Mouse (Mus musculus) adrenal gland, adult 18-20 months (tissue): ENCODE data around the gene Nudt16l1. TPM values are rescaled to one million over a fixed set of nuclear protein-coding genes. Genes with fewer than 3 reads are reported as not detected.

ENCODE experiments used
- DNase-seq, 2 experiments: peaks; one replicate each; pipeline ENCODE4 v3.0.0; 2021 to 2022; ENCODE audit warnings: low spot score in 2 of 2
- total RNA-seq, 2 experiments: library from RNA; stranded (reverse); gene quantifications; 1 replicate in 1 of 2; 2 replicates in 1 of 2; pipeline ENCODE4 v1.2.3; 2021

Nudt16l1 gene
- total RNA-seq, 2 experiments from 2014 or later: 46.1 to 62.3 TPM

GRCm38 (mm10) chr16:4946155-4946554 is 7.6 kb downstream of the Nudt16l1 start:
- DNase-seq: no peak

- DNase-seq: no peak
Measured at GRCm38 (mm10) chr16:4947378-4947777, 8.8 kb downstream of the Nudt16l1 start.

- DNase-seq: no peak
Measured at GRCm38 (mm10) chr16:4956609-4957008, 18.0 kb downstream of the Nudt16l1 start.

GRCm38 (mm10) chr16:4957446-4957845 is 18.9 kb downstream of the Nudt16l1 start:
- DNase-seq: no peak

DNA sequence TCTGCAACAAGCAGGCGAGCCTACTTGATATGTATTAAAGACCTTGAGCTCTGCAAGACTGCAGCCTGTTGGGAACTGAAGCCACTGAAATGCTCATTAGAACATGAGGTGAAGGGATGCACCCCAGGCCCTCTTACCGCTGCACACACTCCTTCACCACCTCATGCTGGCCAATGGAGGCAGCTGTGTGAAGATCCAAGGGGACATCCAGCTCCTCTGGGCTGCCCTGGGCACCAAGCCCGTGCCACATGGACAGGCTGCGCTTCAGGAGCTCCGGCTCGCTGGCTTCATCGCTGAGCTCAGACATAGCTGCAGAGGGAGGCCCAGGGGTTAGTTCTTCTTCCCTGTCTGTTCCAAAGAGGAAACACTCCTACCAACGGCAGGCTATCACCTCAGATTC is 21.7 kb downstream of the Nudt16l1 start:
- DNase-seq: no peak

DNA sequence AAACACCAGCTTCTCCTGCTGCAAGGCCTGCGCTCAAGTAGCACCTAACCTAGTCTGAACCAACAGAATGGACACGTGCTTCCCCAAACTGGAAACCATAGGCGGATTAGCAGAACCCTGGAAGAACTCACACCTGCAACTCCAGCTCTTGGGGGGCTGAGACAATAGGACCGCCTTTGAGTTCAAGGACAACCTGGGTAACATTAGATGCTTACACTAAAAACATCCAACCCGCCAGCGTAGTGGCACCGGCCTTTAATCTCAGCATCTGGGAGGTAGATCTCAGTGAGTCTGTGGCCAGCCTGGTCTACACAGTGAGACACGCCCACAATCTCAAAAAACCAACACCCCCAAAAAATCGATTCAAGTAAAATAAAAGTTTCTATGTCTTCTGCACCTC is 24.8 kb downstream of the Nudt16l1 start:
- no peak for DNase-seq

DNA sequence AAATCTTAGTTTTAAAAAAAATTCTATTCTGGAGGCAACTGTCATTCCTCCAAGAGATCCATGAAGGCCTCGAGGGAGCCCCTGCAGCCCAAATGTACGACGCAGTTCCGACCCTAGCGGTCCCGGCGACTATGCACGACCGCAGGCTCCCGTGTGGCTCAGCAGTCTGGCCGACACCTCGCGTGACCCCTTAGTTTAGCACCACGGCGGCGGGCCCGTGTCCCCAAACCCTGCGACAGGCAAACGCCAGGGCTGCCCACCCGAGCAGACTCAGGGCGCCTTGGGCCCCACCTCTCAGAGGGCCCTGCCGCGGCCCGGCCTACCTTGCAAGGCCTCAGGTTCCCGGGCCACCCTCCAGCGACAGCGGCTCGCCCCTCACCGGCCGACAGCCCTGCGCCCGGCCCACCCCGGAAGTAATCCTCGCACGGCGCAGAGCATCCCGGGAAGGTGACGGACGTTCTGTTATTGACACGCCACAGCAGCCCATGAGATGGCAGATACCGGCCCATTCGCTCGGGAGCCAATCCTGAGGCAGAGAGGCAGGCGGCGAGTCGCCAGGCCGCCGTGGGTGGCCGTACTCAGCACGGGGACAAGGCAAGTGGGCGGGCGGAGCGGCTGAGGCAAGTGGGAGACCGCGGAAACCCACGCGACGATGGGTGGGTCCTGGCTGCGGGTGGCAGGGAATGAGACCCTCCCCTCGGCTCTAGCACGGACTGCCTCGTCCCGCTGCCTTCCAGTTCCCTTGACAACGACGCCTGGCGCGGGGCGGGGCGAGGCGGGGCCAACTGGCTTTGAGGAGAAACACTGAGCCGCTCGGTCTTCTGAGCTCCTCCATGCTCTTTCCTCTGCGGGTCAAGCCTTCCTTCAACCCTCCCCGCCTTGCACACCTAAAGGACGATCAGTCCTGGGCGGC is 25.5 kb downstream of the Nudt16l1 start, which contains the start of gene Anks3:
Gene Anks3, minus strand, starts transcription at position 409 of the 913 bp plus-strand sequence.
- DNase-seq: peak; percentile 95

DNA sequence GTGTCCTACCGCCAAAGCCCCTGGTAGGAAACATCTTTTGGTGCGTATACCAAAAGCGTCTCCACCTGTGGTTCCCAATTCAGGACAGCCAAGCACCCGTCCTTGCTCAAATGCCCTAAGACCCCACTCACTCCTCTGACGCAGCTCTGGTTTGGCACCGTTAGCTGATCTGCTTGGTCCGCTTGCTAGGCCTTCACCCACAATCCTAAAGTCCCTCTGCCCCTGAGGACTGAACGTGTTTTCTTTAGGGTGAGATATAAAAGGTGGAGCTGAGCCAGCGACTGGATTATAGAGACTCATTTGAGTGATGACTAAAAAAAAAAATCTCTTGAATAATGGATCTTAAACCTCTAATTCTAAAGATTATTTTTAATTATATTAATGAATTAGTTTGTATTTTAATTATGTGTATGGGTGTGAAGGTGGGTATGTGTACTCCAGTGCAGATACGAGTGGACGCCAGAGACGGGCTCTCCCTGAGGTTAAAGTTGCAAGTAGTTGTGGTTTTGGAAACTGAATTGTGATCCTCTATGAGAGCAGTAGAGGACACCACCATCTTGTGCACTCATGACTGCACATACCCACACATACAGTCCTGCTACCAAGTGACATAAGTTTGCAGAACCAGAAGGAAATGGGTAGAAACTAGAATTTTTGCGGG is 26.3 kb downstream of the Nudt16l1 start:
- DNase-seq: no peak

GRCm38 (mm10) chr16:4965392-4966129 is 27.0 kb downstream of the Nudt16l1 start:
- DNase-seq: no peak

GRCm38 (mm10) chr16:4968426-4968825 is 29.9 kb downstream of the Nudt16l1 start:
- no peak for DNase-seq

DNA sequence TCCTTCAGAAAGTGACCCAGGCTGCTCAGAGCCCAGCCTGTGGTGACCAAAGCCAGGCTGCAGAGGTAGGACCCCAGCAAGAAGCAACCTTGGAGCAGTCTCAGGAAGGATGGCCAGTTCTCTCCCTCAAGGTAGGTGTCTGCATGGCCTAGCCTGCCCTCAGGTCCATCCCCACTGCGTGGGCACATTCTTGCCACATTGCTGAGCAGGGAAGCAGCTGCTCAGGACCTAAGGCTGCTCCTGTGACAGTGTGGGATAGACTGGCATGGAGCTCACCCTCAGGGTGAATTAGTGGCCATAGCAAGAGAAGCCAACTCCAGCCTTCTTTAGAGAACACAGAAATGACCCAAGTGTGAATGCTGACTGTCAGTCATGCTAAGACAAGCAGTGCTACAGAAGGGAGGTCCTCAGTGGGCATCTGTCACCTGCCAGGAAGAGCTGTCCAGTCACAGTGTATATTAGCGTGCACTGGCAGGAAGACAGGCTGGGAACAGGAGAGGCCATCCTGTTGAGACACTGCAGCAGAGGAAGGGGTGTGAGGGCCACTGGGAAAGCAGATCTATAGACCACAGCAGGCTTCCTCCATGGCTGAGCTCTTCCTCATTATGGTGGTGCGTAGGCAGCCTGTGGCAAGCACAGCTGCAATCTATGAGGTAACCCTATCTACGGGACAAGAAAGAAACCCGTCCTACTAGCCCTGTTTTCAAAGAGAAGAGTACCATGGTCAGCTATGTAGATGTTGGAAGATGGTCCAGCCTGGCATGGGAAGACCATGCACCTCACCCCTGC is 30.7 kb downstream of the Nudt16l1 start:
- no peak for DNase-seq

DNA sequence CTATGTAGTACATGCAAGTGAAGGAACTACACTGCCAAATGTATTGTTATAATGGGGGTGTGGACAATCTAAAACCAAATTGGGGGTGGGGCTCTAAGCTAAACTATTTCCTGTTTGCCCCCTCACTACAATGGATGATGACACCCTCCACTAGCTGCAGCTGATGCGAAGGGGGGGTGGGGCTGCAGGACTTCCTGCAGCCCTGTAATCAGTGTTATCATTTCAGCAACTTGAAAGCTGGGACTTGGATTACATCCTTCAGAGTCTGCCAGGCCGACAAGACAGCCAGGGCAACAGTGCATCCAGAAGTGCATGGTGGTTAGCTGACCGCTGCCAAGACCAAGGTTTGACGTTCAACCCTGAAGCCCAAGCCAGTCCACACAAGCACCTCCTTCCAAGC is 33.1 kb downstream of the Nudt16l1 start:
- DNase-seq: no peak

DNA sequence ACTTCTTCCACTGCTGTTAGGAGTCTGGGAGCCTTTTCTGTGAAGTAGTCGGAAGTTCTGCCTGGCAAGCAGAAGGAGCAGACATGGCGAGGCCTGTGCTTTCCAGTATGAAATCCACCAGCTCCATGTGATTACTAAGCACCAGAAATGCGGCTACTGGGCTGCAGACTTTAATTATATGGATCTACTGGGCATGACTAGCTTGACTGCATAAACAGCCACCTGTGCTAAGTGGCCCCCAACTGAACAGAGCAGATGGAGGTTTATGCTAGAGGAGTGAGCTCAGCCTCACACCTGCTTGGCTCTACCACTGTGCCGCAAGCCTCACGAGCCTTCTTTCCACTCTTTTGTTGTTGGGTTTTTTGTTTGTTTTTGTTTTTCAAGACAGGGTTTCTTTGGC is 36.0 kb downstream of the Nudt16l1 start:
- no peak for DNase-seq

DNA sequence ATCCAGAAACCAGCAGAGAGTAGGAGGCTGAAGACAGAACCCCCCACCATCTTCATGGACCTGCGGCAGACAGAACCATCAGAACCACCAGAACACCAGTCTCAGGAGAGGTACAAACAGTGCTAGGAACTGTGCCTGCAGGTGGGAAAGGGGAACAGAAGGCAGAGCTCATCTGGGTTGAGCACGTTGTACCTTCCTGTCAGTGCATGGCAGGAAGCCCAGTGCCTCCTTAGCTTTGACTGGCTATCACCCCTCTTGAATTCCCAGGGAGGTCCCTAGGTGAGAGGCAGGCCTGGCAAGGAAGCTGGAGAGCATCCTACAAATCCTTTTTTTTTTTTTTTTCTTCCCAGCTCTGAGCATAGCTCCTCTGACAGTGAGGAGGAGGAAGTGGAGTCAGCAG is 37.6 kb downstream of the Nudt16l1 start:
- DNase-seq: no peak

DNA sequence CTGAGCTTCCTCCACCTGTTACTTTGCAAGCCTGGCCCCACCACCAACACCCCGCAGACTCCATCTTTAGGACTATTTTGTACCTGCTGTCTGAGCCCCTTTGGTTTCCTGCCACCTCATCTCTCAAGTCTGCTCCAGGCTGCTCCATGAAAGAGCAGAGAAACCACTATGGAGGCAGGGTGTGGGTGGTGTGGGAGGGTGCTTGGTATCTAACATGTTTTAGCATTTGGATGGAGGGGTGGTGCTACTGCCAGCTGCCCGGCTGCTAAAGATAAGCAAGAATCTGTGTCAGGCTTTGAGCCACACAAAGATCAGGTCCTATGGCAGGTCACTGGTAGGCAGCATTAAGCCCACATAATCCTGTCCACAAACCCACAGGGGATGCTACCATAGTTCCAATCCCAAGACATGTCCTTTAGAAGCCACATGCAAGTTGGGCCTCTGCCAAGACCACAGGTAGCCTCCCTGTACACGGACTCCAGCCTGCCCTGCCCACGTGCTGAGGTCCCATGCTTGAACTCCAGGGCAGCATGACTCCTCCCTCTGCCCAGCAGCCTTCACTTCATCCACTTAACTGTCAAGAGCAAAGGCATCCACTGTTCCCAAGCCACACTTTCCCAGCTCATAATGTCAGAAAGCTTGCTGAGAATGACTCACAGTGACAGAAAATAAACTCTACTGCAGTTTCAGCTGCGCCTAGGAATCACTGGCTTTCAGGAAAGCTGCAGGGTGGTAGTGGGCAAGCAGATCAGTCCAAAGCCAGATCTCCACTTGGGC is 39.9 kb downstream of the Nudt16l1 start:
- DNase-seq: no peak

- DNase-seq: peak in 1 of 2 experiments; percentile 31
Measured at GRCm38 (mm10) chr16:4979755-4980380, 41.3 kb downstream of the Nudt16l1 start.

GRCm38 (mm10) chr16:4984717-4985116 is 46.2 kb downstream of the Nudt16l1 start:
- DNase-seq: no peak
